Mouse (Mus musculus) thymus, postnatal 4 days (tissue): ENCODE results near the gene Epc2.
"Not testable (repeated sequence)": the region's sequence is repeated elsewhere in the genome, so short reads cannot be mapped to it uniquely, and the experiment has no call there.

Source experiments
- DNase-seq: peaks from one replicate; pipeline ENCODE4 v3.0.0; 2021

The Epc2 gene

DNA sequence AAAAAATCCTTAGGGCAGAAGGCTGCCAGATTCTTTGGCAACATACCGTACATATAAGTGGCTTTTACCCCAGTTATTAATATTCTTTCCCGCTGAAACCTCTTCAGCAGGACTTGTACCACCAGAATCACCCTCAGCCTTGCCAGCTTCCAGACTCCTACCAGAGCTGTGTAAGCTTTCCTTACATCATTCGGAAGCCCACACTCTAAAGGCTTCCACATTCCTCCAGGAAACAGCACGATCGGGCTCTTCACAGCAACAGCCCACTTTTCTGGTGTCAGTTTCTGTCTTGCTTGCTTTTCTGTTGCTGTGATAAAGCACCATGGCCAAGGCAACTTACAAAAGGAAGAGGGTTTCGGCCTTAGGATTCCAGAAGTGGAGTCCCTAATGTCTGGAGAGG, 21.2 kb downstream of the Epc2 start:
- DNase-seq = no peak

DNA sequence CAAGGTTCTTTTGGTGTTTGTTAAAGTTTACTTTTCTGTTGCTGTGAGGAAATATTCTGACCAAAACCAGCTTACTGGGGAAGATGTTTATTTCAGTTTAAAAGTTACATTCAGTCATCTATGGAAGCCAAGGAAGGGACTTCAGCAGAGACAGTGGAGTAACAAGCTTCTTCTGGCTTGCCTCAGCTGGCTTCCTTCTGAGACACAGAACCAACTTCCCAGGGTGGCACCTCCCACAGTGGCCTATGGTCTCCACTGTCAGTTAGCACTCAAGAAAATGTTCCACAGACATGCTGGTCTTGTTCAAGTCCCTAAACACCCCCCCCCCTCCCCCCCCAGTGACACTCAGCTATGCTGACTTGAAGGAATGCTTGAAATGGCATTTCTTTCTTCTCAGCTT, 30.9 kb downstream of the Epc2 start:
- no peak for DNase-seq

DNA sequence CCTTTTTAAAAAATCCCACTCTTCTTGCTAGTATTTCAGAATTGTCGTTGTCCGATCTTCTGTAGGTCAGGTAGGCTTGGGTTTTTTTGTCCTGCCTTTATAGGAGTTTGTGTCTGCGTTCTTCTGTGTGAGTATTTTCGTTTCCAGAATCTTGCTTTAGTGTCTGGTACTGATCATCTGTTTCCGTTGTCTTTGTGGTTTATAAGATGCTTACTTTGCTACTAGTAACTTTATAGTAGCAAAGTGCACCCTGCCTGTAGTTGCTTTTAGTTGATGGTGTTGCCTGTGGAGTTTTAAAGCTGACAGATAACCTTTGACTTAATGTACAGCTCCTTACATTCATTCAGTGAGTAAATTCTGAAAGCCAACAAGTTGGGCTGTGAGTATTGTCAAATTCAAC, 32.1 kb downstream of the Epc2 start:
- DNase-seq = no peak

DNA sequence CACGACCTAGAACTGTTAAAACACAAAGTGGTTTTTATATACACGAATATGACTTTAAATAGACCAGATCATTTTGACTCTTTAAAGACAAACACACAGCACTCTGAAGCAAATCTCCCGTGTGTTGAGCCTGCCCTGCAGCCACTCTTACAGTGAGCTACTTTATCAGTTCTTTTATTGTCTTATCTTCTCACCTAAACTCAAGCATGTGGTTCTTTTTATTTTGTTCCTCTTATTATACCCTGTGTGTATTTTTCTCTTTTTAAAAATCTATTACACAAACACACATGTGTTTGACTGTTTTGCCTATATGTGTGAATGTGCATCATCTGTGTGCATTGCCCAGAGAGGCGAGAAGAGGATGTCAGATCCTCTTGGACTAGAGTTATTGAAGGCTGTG, 50.1 kb downstream of the Epc2 start:
- no peak for DNase-seq

DNA sequence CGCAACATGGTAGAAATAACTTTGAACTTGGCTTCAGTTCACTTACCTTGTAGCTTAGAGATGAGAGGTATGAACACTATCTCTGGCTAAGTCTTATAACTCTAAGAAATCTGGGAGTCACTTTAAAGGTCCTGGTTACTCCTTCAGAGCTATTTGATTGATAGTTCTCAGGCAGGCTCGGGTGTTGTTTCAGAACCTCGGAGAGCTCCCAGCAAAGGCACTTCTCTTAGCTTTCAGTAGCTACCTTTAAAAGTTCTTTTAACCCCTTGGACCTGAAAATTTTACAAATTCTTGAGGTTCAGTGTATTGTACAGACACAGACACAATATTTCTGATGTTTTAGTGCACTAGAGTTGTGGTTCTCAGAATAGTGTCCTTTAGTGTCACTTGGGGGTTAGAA, 52.3 kb downstream of the Epc2 start:
- DNase-seq = peak; percentile 62

DNA sequence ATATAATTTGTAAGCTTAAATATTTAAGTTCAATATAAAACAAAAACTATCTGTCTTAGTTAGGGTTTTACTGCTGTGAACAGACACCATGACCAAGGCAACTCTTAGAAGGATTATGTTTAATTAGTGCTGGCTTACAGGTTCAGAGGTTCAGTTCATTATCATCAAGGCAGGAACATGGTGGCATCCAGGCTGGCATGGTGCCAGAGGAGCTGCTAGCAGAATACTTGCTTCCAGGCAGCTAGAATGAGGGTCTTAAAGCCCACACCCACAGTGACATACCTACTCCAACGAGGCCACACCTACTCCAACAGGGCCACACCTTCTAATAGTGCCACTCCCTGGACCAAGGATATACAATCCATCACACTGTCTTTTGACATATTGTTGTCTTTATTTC, 53.9 kb downstream of the Epc2 start:
- DNase-seq = not testable (repeated sequence)

DNA sequence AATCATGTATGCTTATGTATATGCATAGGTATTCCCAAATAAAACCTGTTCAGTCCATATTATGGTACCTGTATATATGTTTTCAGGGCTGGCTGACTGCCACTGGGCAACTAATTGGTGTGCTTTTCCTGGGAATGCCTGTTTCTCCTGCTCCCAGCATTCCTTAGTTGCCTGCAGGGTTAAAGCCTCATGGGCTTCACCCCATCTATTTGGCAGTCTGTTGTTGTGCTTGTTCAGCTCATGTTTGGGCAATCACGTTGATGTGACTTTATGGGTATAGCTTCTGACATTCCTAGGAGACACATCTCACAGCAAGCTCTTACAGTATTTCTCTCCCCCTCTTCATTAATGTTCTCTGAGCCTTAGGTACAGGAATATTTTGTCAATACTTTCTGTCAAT, 59.5 kb downstream of the Epc2 start:
- no peak for DNase-seq

DNA sequence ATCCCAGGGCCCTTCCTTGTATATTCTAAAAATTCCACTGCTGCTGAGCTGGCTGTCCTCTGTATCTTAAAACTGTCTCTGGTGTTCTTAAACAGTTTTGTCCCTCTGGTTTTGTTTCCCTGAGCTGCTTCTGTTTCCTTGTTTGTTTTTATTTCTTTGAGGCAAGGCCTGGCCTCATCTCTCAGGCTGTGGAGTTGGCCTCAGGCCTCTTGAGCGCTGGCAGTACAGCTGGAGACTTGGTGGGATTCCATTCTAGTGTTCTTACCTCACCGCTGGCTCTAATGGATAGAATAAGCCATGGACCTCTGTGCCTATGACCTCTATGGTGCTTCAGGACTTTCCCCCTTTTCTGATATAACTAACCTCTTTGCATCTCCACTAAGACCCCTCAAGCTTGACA, 64.7 kb downstream of the Epc2 start:
- DNase-seq = no peak

DNA sequence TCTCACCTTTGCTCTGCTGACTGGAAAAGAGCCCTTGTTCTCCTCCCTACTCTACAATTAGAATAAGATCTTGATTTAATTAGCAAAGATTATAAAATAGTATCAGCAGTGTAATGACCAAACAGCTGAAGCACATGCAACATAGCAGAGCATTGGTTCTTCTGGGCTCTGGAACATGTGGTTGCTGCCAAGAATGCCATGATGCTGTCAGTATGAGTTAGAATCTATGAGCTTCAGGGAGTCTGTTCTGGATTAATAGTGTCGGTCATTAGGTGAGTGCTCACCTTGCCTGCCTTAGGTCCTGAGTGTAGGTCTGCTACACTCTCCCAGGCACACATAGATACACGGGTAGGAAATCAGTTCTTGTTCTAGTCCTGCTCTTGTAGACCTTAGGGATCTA, 69.1 kb downstream of the Epc2 start:
- DNase-seq = no peak

DNA sequence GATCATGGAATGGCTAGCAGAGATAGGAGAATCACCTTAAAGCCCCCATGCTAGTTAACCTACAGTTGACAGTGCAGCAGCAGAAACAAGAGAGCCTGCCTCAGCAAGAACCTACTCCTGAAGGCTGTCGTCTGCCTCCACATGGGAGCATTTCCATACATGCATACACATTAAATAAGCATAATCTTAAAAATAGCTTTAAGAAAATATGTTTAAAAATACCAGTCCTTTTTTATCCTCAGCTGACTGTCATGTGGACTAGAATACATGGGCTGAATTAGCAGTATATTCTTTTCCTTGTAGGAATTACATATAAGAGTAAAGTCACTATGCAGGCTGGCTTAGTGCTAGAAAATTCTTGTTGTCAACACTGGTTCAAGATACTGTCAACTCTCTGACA, 69.7 kb downstream of the Epc2 start:
- no peak for DNase-seq

DNA sequence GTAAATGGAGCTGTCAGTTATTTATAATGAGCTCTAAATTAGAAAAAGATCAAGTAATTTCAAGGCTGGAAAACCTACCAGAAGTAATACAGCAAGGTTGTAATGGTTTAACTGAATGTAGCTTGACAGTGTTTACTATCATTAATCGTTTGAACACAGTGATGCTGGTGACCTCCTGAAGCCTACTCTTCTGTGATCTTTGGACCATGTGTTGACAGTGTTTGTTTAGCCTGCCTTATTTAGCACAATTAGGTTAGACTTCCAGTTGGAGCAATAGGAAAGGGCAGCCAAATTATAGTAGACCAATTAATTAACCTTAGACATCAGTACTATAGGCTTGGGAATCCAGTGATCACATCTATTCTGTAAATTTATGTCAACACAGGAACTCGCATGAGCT, 70.3 kb downstream of the Epc2 start:
- no peak for DNase-seq

DNA sequence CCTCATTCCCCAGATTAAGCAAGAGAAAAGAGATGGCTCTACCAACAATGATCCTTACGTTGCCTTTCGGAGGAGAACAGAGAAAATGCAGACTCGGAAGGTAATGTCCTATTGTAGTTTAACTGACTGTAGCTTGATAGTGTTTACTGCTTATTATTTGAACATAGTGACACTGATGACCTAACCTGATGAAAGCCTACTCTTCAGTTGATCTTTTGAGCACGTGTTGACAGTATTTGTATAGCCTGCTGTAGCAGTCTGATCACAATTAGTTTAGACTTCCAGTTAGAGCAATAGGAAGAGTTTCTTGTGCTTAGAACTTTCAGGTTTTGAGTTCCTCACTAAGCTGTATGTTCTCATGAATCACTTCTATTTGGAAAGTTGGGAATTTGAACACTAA, 71.3 kb downstream of the Epc2 start:
- DNase-seq = no peak

DNA sequence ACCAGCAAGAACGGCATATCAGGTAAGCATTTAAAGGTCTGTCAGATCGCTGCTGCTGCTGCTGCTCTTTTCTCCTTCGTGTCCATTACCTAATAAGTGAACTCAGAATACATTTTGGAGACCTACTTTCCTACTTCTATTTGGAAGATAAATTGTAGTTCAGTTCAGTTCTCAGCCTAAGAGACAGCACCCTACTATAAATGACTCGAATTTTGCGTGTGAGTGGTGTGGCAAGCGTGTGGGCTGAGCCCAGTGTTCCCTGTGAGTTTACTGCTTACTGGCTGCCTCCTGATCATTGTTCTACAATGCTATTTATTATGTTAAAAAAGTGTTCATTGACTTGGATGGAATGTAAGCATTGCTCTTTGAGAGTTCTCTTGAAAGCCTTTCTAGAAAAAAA, 85.9 kb downstream of the Epc2 start:
- DNase-seq = no peak

DNA sequence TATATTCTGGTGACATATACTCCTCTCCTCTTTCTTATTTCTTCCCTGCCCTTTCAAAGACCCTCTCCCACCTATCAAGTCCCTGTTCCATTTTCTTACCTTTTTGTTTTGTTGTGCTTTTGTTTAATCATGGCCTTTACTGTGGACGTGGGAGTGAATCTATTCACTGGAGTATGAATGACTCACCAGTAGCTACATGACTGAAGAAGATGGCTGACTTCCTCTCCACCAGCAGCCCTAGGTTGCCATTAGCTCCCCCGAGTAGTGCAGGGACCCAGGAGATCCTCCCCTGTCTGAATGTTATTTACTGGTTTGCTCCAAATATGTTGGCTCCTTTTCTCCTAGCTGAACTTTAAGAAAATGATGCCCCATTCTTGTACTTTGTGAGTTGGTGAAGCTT, 86.8 kb downstream of the Epc2 start:
- no peak for DNase-seq

DNA sequence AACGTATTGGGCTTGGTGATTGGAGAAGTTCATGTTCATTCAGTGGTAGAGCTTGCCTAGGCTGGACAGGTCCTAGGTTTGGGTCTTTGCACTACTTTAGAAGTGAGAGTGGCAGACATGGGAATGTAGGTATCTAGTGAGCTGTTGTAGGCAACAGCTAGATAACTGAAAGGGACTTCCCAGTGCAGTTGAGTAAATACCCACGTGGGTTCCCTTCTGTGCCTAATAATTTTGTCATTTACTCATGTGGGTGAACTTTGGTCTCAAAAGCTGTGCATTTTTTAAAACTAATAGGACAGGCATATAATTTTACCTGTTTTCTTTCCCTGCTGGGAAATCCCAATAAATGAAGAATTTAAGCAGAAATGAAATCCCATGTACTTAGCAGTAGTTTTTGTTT, 88.5 kb downstream of the Epc2 start:
- DNase-seq = no peak

DNA sequence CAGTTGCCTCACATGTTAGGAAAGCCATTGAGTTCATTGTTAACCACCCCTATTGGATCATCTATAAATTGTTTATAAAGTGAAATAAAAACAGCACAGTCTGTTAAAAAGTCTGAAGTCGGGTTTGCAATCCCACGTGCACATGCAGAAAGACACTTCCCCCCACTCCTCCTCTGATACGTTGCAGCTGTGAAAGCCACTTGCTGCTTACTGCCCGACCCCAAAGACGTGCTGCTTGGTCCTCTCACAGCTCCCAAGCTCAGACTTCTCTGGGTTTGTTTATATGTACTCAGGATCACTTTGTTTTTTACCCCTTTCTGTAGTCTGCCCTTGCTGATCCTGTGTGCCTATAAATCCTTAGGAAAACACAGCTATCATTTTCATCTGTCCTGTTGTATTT, 96.5 kb downstream of the Epc2 start:
- no peak for DNase-seq

DNA sequence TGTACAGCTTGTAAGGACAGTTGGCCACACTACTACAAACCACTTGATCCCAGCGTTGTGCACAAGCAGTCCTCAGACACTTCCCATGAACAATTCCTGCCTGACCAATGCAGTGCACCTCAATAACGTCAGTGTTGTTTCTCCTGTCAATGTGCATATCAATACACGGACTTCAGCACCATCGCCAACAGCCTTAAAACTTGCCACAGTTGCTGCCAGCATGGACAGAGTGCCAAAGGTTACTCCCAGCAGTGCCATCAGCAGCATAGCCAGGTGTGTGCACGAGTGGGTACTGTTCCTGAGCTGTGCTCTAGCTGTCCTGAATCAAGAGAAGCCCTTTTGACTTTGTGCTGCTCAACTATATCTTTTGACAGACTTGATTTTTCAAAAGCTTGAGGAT, 97.2 kb downstream of the Epc2 start:
- no peak for DNase-seq

DNA sequence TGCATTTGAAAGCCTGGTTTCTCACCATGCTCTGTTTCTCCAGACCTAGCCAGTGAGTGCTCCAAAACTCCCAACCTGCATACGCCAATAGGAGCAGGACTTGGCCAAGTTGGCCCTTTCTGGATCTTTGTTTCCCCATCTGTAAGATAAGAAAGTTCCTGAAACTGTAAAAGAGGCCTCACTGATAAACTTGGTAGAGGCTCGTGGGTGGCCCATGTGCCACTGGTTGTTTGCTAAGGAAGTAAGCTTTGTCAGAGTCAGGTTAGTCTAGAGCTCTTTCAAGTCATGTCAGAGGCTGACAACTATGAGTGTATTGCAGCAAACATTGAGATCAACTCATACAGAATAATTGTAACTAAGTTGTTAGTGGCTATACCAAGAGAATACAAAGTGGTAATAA, 101.8 kb downstream of the Epc2 start:
- no peak for DNase-seq

DNA sequence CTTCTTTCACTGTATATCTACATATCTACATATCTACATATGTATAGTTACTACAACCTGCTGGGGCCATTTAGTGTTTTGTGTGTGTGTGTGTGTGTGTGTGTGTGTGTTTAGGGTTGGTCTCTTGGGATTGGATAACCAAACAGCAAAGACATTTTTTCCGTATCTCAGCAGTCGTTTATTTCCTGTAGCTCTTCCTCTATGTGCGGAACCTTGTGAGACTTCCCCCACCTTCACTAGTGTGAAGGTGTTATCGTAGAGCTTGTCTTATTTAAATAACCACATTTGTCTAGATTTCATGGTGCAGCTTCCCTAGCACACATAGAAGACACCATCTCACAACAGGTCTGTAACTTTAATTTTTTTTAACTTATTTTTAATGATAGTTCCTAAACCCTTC, 106.1 kb downstream of the Epc2 start:
- no peak for DNase-seq

DNA sequence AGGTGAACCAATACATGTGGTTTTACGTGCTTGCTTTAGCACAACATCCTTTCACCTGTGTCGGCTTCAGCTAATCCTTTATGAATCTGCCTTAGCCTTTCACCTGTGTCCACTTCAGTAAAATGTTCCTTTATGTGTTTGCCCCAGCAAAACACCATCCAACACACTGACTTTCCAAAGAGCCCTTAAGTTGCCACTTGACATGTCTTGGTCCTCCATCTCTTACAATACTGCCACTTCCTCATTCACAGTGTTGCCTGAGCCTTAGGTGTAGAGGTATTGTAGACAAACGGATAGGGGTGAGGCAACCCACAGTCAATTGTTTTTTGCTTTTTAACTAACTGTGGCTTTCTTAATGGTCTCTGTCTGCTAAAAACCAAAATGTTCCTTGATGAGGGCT, 107.1 kb downstream of the Epc2 start:
- DNase-seq = no peak

DNA sequence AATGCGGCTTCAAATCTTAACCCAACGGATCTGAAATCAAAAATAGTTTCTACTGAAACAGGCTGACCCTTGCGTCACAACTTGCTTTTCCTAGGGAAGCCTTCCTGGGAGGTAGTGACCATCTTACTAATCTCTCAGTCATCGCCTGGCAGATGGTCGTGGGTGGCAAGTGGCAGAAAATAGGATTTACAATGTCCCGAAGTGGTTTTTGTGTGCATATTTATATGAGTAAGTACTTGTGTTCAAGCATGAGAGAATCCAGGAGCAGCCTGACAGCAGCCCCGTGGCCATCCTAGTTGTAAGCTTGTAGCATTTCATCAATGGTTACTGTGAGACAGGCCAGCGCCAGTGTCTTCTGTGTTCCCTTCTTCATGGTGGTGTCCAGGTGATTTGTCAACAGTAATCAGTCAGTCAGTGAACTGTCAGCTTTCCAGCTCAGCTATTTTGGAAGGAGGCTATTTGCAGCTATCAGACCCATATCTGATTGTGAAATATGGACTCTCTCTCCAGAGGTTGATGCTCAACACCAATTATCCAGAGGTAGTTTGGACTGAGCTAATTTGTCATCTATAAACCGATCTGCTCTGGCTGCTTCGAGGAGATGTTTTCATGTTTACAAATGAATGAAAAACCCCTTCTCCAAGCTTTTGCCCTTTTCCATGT, 111.5 kb downstream of the Epc2 start:
- no peak for DNase-seq

DNA sequence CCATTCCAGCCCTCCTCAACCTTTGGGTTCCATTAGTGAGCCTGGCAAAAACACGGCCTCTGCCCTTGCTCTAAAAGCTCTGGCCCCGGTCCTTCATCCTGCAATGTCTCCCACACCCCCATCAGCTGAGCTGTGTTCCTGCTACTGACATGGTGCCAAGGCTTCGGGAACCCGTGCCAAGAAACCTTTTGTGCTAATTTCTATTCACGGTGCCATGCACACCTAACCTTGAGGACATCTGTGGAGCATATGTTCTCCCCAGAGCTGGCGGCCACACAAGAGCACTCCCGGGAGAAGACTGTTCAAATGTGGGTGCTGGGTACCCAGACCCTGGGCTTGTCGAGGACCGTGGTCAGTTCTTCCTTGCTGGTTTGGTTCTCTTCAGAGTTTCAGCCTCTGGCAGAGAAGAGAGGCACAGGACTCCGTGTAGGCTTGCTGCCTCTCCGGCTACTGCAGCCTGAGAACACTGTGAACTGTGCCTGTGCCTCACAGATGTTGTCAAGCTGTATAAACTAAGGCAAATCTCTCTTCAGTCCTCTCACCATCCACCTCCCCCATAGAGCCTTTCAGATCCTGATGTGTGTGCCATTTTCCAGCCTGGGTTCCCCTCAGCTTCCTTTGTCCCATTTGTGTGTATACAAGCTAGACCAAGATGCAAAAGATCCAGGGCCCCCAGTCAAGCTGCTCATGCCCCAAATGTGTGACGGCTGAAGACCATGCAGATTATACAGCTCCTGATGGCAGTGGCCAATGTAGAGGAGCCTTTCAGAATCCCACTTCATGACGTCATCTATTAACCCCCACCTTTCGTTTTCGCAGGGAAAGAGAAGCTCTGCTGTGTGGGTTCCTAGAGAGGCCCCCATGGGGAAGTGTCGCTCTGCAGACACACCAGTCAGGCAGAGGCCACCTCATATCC, 118.8 kb downstream of the Epc2 start:
- DNase-seq = no peak

DNA sequence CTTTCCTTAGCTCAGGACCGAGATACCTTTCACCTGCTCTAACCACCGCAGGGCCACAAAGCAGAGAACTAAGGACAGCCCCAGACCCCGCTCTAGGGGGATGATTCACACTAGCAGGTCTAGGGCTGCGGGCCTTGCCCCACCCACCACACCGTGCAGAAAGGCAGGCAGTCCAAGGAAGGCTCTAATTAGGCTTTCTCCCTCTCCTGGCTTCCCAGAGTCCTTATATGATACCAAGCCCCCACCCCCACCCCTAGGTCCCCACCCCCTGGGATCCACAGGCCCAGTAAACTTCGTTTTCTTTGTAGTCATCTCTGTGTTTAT, 119.5 kb downstream of the Epc2 start:
- no peak for DNase-seq

DNA sequence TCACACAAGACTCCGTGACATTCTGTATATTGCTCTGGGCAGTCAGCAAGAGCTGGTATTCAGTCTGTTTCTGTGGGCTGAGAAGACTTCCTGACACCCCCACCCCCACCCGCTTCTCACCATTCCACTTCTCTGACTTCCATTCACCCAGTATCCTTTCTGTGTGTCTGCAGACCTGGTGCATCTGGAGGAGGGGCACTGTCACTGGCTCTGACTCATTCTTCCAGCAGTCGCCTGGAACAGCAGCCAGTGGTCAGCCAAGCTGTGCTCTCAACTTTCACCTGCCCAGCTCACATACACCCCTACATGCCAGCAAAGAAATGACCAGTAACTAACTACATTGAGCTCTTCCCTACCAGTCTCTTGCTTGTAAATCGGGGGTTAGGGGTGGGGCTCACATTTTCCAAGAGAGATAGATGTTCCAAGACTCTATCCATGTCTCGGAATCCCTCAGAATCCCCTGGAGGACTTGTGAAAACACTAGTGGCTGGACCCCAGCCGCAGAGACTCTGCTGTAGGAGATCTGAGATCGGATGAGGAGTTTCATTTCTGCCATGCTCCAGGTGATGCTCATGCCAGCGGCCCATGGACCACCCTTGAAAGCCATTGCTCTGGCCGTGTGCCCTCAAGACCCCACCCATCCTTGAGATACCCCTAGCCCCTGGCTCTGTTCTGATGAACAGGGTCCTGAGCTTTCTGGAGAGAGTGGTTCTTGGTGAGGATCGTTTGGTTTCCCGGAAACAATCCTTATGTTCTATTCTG, 120.1 kb downstream of the Epc2 start:
- DNase-seq = no peak
